Mouse (Mus musculus) neural tube, embryonic 14.5 days (tissue): Measurements from ENCODE around the gene Poglut1. TPM values are rescaled to one million over a fixed set of nuclear protein-coding genes. Genes with fewer than 3 reads are reported as not detected.

Experiments
- ATAC-seq: fragments of 200-750 bp; cut with Nextera tagmentation; 2 replicates; pipeline ENCODE4 v1.8.0; 2017; ENCODE audit warnings: low read depth, mild to moderate bottlenecking, moderate TSS enrichment, moderate library complexity
- H3K27ac ChIP-seq: fragments of 300-500 bp; sonication (generic); 2 replicates; pipeline ENCODE4 v1.5.1; 2014; ENCODE audit warnings: low read depth, mild to moderate bottlenecking, control low read depth, low read length, moderate library complexity, mixed read lengths
- H3K27me3 ChIP-seq: fragments of 300-500 bp; sonication (generic); 2 replicates; pipeline ENCODE4 v1.6.1; 2014; ENCODE audit warnings: low read length; ENCODE audit not compliant: control insufficient read depth, insufficient read depth
- H3K36me3 ChIP-seq: fragments of 300-500 bp; sonication (generic); 2 replicates; pipeline ENCODE4 v1.6.1; 2014; ENCODE audit warnings: low read length, mixed read lengths; ENCODE audit not compliant: control insufficient read depth, insufficient read depth
- H3K4me1 ChIP-seq: fragments of 300-500 bp; sonication (generic); 2 replicates; pipeline ENCODE4 v1.6.1; 2014; ENCODE audit warnings: low read length; ENCODE audit not compliant: control insufficient read depth, insufficient read depth
- H3K4me2 ChIP-seq: fragments of 300-500 bp; sonication (generic); 2 replicates; pipeline ENCODE4 v1.6.1; 2014; ENCODE audit warnings: mild to moderate bottlenecking, low read depth, low read length, control low read depth
- H3K4me3 ChIP-seq: fragments of 300-500 bp; sonication (generic); 2 replicates; pipeline ENCODE4 v1.5.1; 2014; ENCODE audit warnings: low read depth, low read length, control low read depth, mixed read lengths
- H3K9ac ChIP-seq: fragments of 300-500 bp; sonication (generic); replicated peaks from 2 replicates; pipeline ENCODE4 v1.6.1; 2014; ENCODE audit warnings: low read depth, mild to moderate bottlenecking, control low read depth, low read length, mixed read lengths
- H3K9me3 ChIP-seq: fragments of 300-500 bp; sonication (generic); 2 replicates; pipeline ENCODE4 v1.6.1; 2016; ENCODE audit warnings: low read length; ENCODE audit not compliant: control insufficient read depth
- WGBS: fragments of 180-500 bp; shearing (Covaris S2); extraction: QIAGEN DNeasy Blood & Tissue Kit; methylation state at CpG from one replicate; pipeline ENCODE4 v1.1.7; 2014; 5-methylcytosine and 5-hydroxymethylcytosine counted together
- polyA plus RNA-seq: library from polyadenylated mRNA; unstranded; fragments of >200 nt; fragmentation: Nextera tagmentation; extraction: Ambion mirVana; gene quantifications from 2 replicates; pipeline ENCODE4 v1.2.1, GENCODE M21; 2014

The Poglut1 gene
- polyA plus RNA-seq, 1 experiment from 2014 or later = 57.0 TPM

GRCm38 (mm10) chr16:38558221-38558748 lies 8.2 kb upstream of the Poglut1 start, which contains the start of gene Tmem39a:
TSS of gene Tmem39a (plus strand) at chr16:38558698.
- no peak for ATAC-seq
- 91% methylated on average over 3 of the region's 3 CpGs for WGBS

GRCm38 (mm10) chr16:38555988-38556387 lies 5.9 kb upstream of the Poglut1 start:
- H3K27me3 ChIP-seq = no peaks in the 10 kb centered on the region

More at GRCm38 (mm10) chr16:38558221-38558748, 8.2 kb upstream of the Poglut1 start, which contains the start of gene Tmem39a:
- H3K27ac ChIP-seq = no peak within 1 kb of the TSS
- H3K9ac ChIP-seq = no peak within 1 kb of the TSS
- H3K36me3 ChIP-seq = no peaks in the 10 kb centered on the region
- H3K4me1 ChIP-seq = peaks cover 1% of the 10 kb centered on the region; the same call in 1 of the 2 replicates
- H3K27me3 ChIP-seq = no peaks in the 10 kb centered on the region
- H3K4me3 ChIP-seq = no peak within 1 kb of the TSS
- H3K9me3 ChIP-seq = no peaks in the 10 kb centered on the region
- no peak within 1 kb of the TSS for H3K4me2 ChIP-seq

GRCm38 (mm10) chr16:38548000-38548399 lies 2.1 kb downstream of the Poglut1 start:
- H3K36me3 ChIP-seq = peaks cover 13% of the 10 kb centered on the region; the same call in 1 of the 2 replicates
- 86% methylated on average over 1 of the region's 1 CpGs for WGBS
- H3K9ac ChIP-seq = no peak overlapping the region
- no peaks in the 10 kb centered on the region for H3K9me3 ChIP-seq
- peak overlapping the region; percentile 49; the same call in 1 of the 2 replicates for H3K4me2 ChIP-seq
- no peak for ATAC-seq
- peaks cover 13% of the 10 kb centered on the region for H3K4me1 ChIP-seq
- no peaks in the 10 kb centered on the region for H3K27me3 ChIP-seq
- no peak overlapping the region for H3K27ac ChIP-seq
- peak overlapping the region; percentile 5; the same call in 1 of the 2 replicates for H3K4me3 ChIP-seq

More at GRCm38 (mm10) chr16:38555988-38556387, 5.9 kb upstream of the Poglut1 start:
- Histone ChIP-seq H3K4me1 (no peaks in the 10 kb centered on the region), H3K4me2 (no peak overlapping the region), H3K36me3 (no peaks in the 10 kb centered on the region), H3K27ac (no peak overlapping the region), H3K9me3 (no peaks in the 10 kb centered on the region), H3K9ac (no peak overlapping the region), H3K4me3 (no peak overlapping the region)
- no peak for ATAC-seq
- 82% methylated on average over 3 of the region's 3 CpGs for WGBS

- Histone ChIP-seq H3K4me2 (no peak overlapping the region), H3K9ac (no peak overlapping the region), H3K9me3 (no peaks in the 10 kb centered on the region), H3K4me1 (no peaks in the 10 kb centered on the region), H3K27me3 (no peaks in the 10 kb centered on the region), H3K27ac (no peak overlapping the region), H3K36me3 (peaks cover 51% of the 10 kb centered on the region), H3K4me3 (no peak overlapping the region)
- no peak for ATAC-seq
- 93% methylated on average over 13 of the region's 13 CpGs for WGBS
These were observed 11.2 kb downstream of the Poglut1 start for GRCm38 (mm10) chr16:38538716-38539380.

GRCm38 (mm10) chr16:38536544-38537146 lies 13.4 kb downstream of the Poglut1 start:
- Histone ChIP-seq H3K27me3 (no peaks in the 10 kb centered on the region), H3K9me3 (no peaks in the 10 kb centered on the region), H3K4me3 (no peak overlapping the region), H3K36me3 (peaks cover 55% of the 10 kb centered on the region), H3K4me2 (no peak overlapping the region), H3K9ac (no peak overlapping the region), H3K4me1 (no peaks in the 10 kb centered on the region), H3K27ac (no peak overlapping the region)
- 52% methylated on average over 8 of the region's 8 CpGs for WGBS
- ATAC-seq = peak; percentile 65; the same call in 1 of the 2 replicates

GRCm38 (mm10) chr16:38526264-38526663 lies 23.8 kb downstream of the Poglut1 start:
- Histone ChIP-seq H3K9ac (no peak overlapping the region), H3K4me2 (no peak overlapping the region), H3K9me3 (no peaks in the 10 kb centered on the region), H3K27ac (no peak overlapping the region), H3K4me1 (peaks cover 12% of the 10 kb centered on the region; the same call in 1 of the 2 replicates), H3K4me3 (no peak overlapping the region), H3K36me3 (peaks cover 47% of the 10 kb centered on the region), H3K27me3 (no peaks in the 10 kb centered on the region)
- WGBS = 95% methylated on average over 6 of the region's 6 CpGs
- no peak for ATAC-seq

GRCm38 (mm10) chr16:38522129-38523084 lies 27.7 kb downstream of the Poglut1 start, which contains the start of gene Timmdc1:
TSS of gene Timmdc1 (minus strand) at chr16:38522663.
- no peaks in the 10 kb centered on the region for H3K27me3 ChIP-seq
- H3K4me2 ChIP-seq = peak within 1 kb of the TSS; percentile 62
- under 1% methylated on average over 73 of the region's 73 CpGs for WGBS
- H3K4me3 ChIP-seq = peak within 1 kb of the TSS; percentile 92
- ATAC-seq = peak; percentile 99
- H3K9me3 ChIP-seq = no peaks in the 10 kb centered on the region
- H3K27ac ChIP-seq = peak within 1 kb of the TSS; percentile 90
- H3K9ac ChIP-seq = peak within 1 kb of the TSS; percentile 95
- H3K4me1 ChIP-seq = peaks cover 12% of the 10 kb centered on the region; the same call in 1 of the 2 replicates
- peaks cover 21% of the 10 kb centered on the region for H3K36me3 ChIP-seq

- no peaks in the 10 kb centered on the region for H3K9me3 ChIP-seq
- ATAC-seq = no peak
- H3K36me3 ChIP-seq = peaks cover 14% of the 10 kb centered on the region
- H3K9ac ChIP-seq = peak overlapping the region; percentile 95; the same call in 1 of the 2 replicates
- peaks cover 12% of the 10 kb centered on the region; the same call in 1 of the 2 replicates for H3K4me1 ChIP-seq
- H3K4me3 ChIP-seq = peak overlapping the region; percentile 92
- 40% methylated on average over 8 of the region's 8 CpGs for WGBS
- peak overlapping the region; percentile 62 for H3K4me2 ChIP-seq
- no peaks in the 10 kb centered on the region for H3K27me3 ChIP-seq
- no peak overlapping the region for H3K27ac ChIP-seq
These were observed 28.7 kb downstream of the Poglut1 start for GRCm38 (mm10) chr16:38521211-38521987.
